Mouse (Mus musculus) brain, embryonic 14.5 days (tissue): Measurements from ENCODE around the gene Zan. TPM values are rescaled to one million over a fixed set of nuclear protein-coding genes. Genes with fewer than 3 reads are reported as not detected.
A peak's percentile ranks its signal among the peaks of the same experiment; 100 is the strongest.
"Not testable (repeated sequence)": the region's sequence is repeated elsewhere in the genome, so short reads cannot be mapped to it uniquely, and the experiment has no call there.

Experiments used
- DNase-seq: peaks from one replicate; pipeline ENCODE4 v3.0.0-alpha.2; 2011; ENCODE audit warnings: low read depth
- CTCF ChIP-seq: fragments of 200-500 bp; IDR thresholded peaks from 2 replicates; pipeline ENCODE4 v1.5.1; 2012; ENCODE audit warnings: inconsistent platforms, mild to moderate bottlenecking, moderate library complexity, borderline replicate concordance; ENCODE audit not compliant: insufficient read depth, insufficient read length; ENCODE audit errors: extremely low read depth
- POLR2A ChIP-seq: fragments of 200-500 bp; IDR thresholded peaks from 2 replicates; pipeline ENCODE4 v1.6.1; 2012; ENCODE audit warnings: mild to moderate bottlenecking, inconsistent platforms, borderline replicate concordance; ENCODE audit not compliant: poor library complexity, insufficient read depth, insufficient read length, severe bottlenecking; ENCODE audit errors: extremely low read depth
- polyA plus RNA-seq: library from polyadenylated mRNA; depleted of rRNA; stranded (reverse); fragments of >200 nt; gene quantifications from 2 replicates; pipeline ENCODE4 v1.2.3, GENCODE M21; 2012

The Zan gene
- polyA plus RNA-seq, 1 experiment: 0.30 TPM

- no peak for TF ChIP-seq CTCF
- TF ChIP-seq POLR2A: no peak
- DNase-seq: no peak
Measured at GRCm38 (mm10) chr5:137455206-137455605, 21.7 kb downstream of the Zan start.

DNA sequence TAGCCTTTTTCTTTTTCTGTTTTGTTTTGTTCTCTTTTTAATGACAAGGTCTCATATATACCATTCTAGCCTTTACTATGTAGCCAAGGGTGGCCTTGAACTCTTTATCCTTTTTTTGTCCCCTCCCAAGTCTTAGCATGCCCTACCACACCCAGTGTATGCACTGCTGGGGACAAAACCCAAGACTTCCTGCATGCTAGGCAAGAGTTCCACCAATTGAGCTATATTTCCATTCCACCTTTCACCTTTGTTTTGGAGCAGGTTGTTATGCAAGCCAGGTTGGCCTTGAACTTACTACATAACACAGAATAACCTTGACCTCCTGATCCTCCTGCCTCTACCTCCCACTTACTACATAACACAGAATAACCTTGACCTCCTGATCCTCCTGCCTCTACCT is 31.3 kb downstream of the Zan start:
- no peak for TF ChIP-seq POLR2A
- no peak for TF ChIP-seq CTCF
- DNase-seq: no peak

GRCm38 (mm10) chr5:137440216-137440855 is 36.5 kb downstream of the Zan start:
- TF ChIP-seq CTCF (no peak), POLR2A (no peak)
- DNase-seq: no peak

DNA sequence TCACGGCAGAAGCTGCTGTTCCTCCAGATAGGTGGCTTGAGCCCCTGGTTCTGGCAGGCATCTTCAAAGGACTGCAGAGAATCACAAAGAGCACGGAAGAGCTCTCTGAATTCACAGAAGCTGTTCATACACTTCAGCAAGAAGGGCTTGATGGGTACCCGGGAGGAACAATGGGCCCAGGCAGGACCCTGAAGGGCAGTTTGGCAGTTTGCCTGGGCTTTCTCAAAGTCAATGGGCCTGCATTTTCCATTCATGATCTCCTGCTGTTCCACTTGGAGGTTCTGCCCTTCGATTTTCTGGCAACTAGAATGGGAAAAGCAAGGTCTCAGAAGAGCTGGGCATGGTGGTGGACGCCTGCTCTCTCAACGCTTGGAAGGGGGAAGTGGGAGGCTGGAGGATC is 43.0 kb downstream of the Zan start:
- TF ChIP-seq POLR2A (no peak), CTCF (no peak)

DNA sequence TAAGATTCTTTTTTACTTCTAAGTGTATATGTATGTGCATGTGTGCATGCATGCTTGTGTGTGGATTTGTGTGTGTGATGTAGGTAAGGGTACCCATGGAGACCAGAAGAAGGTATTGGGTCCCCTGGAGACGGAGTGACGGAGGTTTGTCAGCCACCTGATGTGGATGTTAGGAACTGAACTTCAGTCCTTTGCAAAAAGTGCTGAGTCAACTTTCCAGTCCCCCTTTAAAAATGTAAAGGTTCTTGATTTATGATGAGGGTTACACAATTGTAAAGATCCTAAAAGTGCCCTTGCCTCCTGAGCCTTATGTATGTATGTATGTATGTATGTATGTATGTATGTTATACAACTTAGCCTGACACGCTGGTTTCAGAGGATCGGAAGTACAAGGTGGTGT is 46.5 kb downstream of the Zan start:
- not testable (repeated sequence) for DNase-seq

More for the DNA sequence above, 43.0 kb downstream of the Zan start:
- peak; percentile 88 for DNase-seq

DNA sequence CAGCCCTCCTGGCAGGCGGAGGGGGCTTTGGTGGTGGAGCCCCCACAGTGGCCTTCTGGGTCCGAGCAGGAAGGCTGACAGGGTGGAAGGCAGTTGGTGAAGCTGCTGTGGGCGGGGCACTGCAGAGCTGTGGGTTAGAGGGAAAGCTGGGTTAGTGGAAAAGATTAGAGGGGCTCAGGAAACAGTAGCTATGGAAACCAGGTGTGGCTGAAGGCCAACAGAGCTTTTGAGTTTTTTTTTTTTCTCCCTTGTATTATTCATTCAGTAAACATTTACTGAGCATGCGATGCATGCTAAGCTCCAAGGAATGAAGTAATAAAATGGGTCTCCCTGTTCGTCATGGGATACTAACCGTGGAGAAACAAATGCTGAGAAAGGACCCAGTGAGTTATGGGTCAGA is 51.2 kb downstream of the Zan start:
- TF ChIP-seq CTCF (no peak), POLR2A (no peak)
- peak; percentile 42 for DNase-seq

GRCm38 (mm10) chr5:137419841-137420240 is 57.0 kb downstream of the Zan start:
- DNase-seq: no peak
- no peak for TF ChIP-seq CTCF
- TF ChIP-seq POLR2A: no peak

- TF ChIP-seq POLR2A (no peak), CTCF (no peak)
- no peak for DNase-seq
Measured at GRCm38 (mm10) chr5:137419105-137419504, 57.8 kb downstream of the Zan start.

- TF ChIP-seq POLR2A (no peak), CTCF (no peak)
Measured at GRCm38 (mm10) chr5:137414253-137414652, 62.6 kb downstream of the Zan start.

DNA sequence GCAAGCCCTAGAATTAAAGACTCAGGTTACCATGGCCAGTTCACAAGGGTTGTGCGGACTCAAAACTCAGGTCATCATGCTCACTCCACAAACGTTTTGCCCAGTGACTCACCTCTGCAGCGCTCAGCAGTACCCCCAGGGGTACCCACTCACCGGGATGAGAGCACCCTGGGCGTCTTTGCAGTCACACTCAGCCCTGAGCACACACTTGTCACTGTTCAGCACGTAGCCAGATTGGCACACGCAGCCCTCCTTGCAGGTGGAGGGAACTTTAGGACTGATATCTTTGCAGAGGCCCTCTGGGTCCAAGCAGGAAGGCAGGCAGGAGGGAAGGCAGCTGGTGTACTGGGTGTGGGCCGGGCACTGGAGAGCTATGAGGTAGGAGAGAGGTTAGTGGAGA is 65.6 kb downstream of the Zan start:
- TF ChIP-seq CTCF: no peak
- no peak for TF ChIP-seq POLR2A
- DNase-seq: no peak

More at GRCm38 (mm10) chr5:137414253-137414652, 62.6 kb downstream of the Zan start:
- no peak for DNase-seq

DNA sequence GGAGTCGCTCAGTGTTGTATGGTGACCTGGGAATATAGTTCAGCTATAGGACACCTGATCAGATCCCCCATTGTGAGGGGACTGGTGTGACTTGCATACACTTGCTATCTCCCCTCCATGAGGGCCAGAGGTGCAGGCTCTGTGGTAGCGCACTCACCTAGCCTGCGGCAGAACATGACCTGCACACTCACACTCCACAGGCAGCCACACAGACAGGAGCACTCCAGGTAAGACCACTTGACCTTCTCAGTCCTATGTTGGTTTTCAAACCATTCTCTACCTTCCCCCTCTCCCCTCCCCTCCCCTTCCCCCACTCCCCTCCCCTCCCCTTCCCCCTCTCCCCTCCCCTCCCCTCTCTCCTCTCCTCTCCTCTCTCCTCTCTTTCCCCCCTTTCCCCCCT is 66.3 kb downstream of the Zan start:
- TF ChIP-seq CTCF: no peak
- no peak for TF ChIP-seq POLR2A
- no peak for DNase-seq

GRCm38 (mm10) chr5:137410066-137410465 is 66.8 kb downstream of the Zan start:
- DNase-seq: no peak
- TF ChIP-seq CTCF (no peak), POLR2A (no peak)
